Mouse (Mus musculus) right cerebral cortex, adult 18-20 months (tissue): Measurements from ENCODE around the gene Idi2.

Source experiments
- DNase-seq: peaks from one replicate; pipeline ENCODE4 v3.0.0; 2022; ENCODE audit warnings: mixed read lengths

Gene Idi2

DNA sequence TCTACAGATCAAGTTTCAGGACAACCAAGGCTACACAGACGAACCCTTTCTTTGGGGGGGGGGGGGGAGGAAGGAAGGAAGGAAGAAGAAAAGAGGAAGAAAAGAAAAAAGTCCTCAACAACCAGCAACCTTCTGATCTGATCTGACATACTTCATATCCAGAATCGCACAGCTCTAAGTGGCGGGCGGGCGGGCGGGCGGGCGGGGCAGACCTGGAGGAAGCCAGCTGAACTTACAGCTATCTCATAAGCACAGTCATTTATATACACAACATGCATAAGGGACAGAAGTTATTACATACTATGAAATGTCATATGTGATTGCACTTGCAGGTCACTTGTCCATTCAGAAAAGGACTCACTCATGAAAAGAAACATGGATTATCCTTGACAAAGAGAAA is 46.8 kb downstream of the Idi2 start:
- DNase-seq: no peak

DNA sequence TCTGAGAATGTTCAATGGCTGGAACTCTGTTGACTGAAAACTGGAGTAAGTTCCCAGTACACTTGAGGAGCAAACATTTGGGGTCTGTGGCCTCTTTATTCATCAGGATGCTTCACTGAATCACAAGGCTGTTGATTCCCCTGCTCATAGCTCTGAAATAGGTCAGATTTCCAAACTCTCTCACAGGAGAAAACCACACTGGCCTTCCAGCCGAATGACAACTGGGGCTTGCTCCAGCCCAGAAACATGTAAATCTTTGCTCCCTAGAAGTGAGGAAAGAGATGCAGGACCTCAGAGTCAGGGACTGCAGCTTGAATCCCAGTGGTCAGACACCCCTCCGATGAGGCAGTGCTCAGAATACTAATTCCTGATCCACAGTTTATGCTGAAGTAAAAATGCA is 50.6 kb downstream of the Idi2 start:
- DNase-seq: no peak
